In the genomic region with DNA sequence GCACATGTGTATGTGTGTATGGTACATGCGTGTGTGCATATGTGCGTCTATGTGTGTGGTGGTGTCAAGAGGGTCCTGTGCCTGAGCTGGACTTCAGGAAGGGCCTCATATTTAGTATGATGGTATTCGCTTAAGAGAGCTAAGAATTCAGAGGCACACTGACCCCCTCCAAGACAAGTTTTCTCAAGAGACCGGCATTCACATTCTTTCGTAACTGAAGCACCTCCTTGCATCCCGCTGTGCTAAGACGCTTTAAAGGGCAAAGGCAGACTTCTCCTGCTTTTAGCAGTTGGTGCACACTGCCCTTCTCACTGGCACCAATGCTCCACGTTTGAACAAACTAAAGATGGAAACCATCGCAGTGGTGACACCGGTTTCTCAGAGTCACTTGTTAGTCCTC, we compare ENCODE assay signal across 25 mouse cellular contexts.
"Had no signal": no experiment of that assay in that cellular context is flagged by ENCODE, and none has a peak within 500 bp of the region (broad histone marks: within the 10 kb centered on the region; RNA-seq: fewer than 3 reads in every experiment).

No protein-coding gene starts in this region.

- H3K4me2 ChIP-seq: heart, embryonic 11.5 days; heart, embryonic 13.5 days; heart, embryonic 15.5 days; hindbrain, embryonic 13.5 days; hindbrain, embryonic 15.5 days; kidney, embryonic 15.5 days; limb, embryonic 13.5 days had no signal

- H3K36me3 ChIP-seq: heart, embryonic 13.5 days; heart, embryonic 15.5 days; hindbrain, embryonic 13.5 days; hindbrain, embryonic 15.5 days; kidney, embryonic 15.5 days; limb, embryonic 13.5 days had no signal

- ATAC-seq: forebrain, postnatal 0 days; hindbrain, postnatal 0 days; intestine, embryonic 16.5 days had no signal

- H3K27ac ChIP-seq: heart, adult 2 months; heart, embryonic 13.5 days; heart, embryonic 15.5 days; hindbrain, embryonic 13.5 days; hindbrain, embryonic 15.5 days; hindbrain, postnatal 0 days; kidney, embryonic 15.5 days; kidney, postnatal 0 days; limb, embryonic 13.5 days had no signal

- H3K4me3 ChIP-seq: heart, adult 2 months; heart, embryonic 13.5 days; heart, embryonic 15.5 days; hindbrain, embryonic 13.5 days; hindbrain, embryonic 15.5 days; kidney, embryonic 15.5 days; limb, embryonic 13.5 days had no signal

- H3K27me3 ChIP-seq: heart, embryonic 13.5 days; heart, embryonic 15.5 days; hindbrain, embryonic 13.5 days; hindbrain, embryonic 15.5 days had no signal

- H3K9ac ChIP-seq: forebrain, postnatal 0 days; heart, embryonic 13.5 days; heart, embryonic 15.5 days; hindbrain, embryonic 13.5 days; hindbrain, embryonic 15.5 days; kidney, embryonic 15.5 days; limb, embryonic 13.5 days had no signal

- H3K4me1 ChIP-seq: heart, embryonic 13.5 days; heart, embryonic 15.5 days had no signal

- DNase-seq: forebrain, postnatal 0 days; gastrocnemius, postnatal 14 days; gastrocnemius, postnatal 36 days; heart, adult 11 months; heart, adult 2 months; heart, postnatal 14 days; heart, postnatal 36 days; kidney, adult 11 months; kidney, adult 2 months; kidney, adult 9 months; kidney, postnatal 14 days; kidney, postnatal 36 days; layer of hippocampus, adult 9-11 months; layer of hippocampus, postnatal 36 days; left cerebral cortex, postnatal 4 days had no signal

- H3K9me3 ChIP-seq: heart, embryonic 13.5 days; heart, embryonic 15.5 days; hindbrain, embryonic 13.5 days; hindbrain, embryonic 15.5 days; kidney, embryonic 15.5 days; limb, embryonic 13.5 days had no signal
